In the genomic region with DNA sequence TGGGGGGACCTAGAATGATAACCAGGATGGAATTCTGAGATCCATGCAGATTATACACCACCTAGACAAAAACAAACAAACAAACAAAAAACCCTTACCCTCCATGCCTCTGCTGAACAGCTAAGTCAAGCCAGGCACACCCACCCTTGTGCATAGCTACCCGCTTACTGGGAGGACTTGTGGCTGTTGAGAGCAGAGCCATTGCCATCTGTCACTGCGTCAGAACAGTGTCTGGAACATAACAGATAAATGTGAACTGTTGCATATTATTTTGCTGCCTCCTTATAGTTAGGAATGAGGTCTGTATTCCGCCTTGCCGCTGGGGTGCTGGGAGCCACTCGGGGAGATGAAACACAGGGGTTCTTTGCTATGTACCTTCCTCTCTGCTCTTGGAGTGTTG, we compare ENCODE assay signal across 26 mouse cellular contexts.
DNase-seq lines count a peak whose midpoint lies in the region; ATAC-seq and TF ChIP-seq lines count a peak whose summit lies in the region.
"Had no signal": no experiment of that assay in that cellular context is flagged by ENCODE, and none has a peak within 500 bp of the region (broad histone marks: within the 10 kb centered on the region; RNA-seq: fewer than 3 reads in every experiment).

No protein-coding gene starts in this region.

- no peak overlapping the region for H3K4me2 ChIP-seq in forebrain, embryonic 14.5 days (ENCODE audit: low read length)
- no peak overlapping the region for H3K4me2 ChIP-seq in forebrain, embryonic 16.5 days (ENCODE audit: low read length)
- 0 out of 2 replicates have a peak overlapping the region, but pooled peaks have one; percentile 0 for H3K4me2 ChIP-seq in heart, embryonic 13.5 days
- no peak overlapping the region for H3K4me2 ChIP-seq in kidney, embryonic 15.5 days
- no peak overlapping the region for H3K4me2 ChIP-seq in stomach, embryonic 14.5 days (replicated peaks; ENCODE audit: low read depth, low read length)
- H3K4me2 ChIP-seq in stomach, postnatal 0 days (replicated peaks; ENCODE audit: low read depth): no peak overlapping the region
- H3K4me2 ChIP-seq: limb, embryonic 12.5 days; liver, embryonic 11.5 days; neural tube, embryonic 13.5 days had no signal

- H3K4me1 ChIP-seq in forebrain, embryonic 14.5 days (ENCODE audit: control insufficient read depth, insufficient read depth, low read length): no peaks in the 10 kb centered on the region
- no peaks in the 10 kb centered on the region for H3K4me1 ChIP-seq in forebrain, embryonic 16.5 days (replicated peaks; ENCODE audit: control insufficient read depth, insufficient read depth, low read length)
- peaks cover 33% of the 10 kb centered on the region for H3K4me1 ChIP-seq in heart, embryonic 13.5 days
- H3K4me1 ChIP-seq in kidney, embryonic 15.5 days: peaks cover 22% of the 10 kb centered on the region
- H3K4me1 ChIP-seq in stomach, embryonic 14.5 days (ENCODE audit: control insufficient read depth, insufficient read depth, low read length): peaks cover 9% of the 10 kb centered on the region; the same call in 1 of the 2 replicates
- H3K4me1 ChIP-seq in stomach, postnatal 0 days (replicated peaks; ENCODE audit: control insufficient read depth, insufficient read depth): no peaks in the 10 kb centered on the region
- H3K4me1 ChIP-seq: neural tube, embryonic 13.5 days had no signal

- no peak overlapping the region for H3K9ac ChIP-seq in forebrain, embryonic 14.5 days (ENCODE audit: low read length)
- no peak overlapping the region for H3K9ac ChIP-seq in forebrain, embryonic 16.5 days (replicated peaks; ENCODE audit: low read depth, low read length)
- no peak overlapping the region for H3K9ac ChIP-seq in heart, embryonic 13.5 days
- H3K9ac ChIP-seq in kidney, embryonic 15.5 days: no peak overlapping the region
- H3K9ac ChIP-seq in stomach, embryonic 14.5 days (replicated peaks; ENCODE audit: low read depth, low read length): no peak overlapping the region
- no peak overlapping the region for H3K9ac ChIP-seq in stomach, postnatal 0 days (ENCODE audit: low read length)
- H3K9ac ChIP-seq: limb, embryonic 12.5 days; liver, postnatal 0 days; neural tube, embryonic 13.5 days had no signal

- peak; percentile 26; the same call in 1 of the 2 replicates for ATAC-seq in forebrain, embryonic 14.5 days
- ATAC-seq in forebrain, embryonic 16.5 days: no peak
- no peak for ATAC-seq in heart, embryonic 13.5 days (ENCODE audit: extremely low read depth, insufficient number of reproducible peaks, low FRiP score, low TSS enrichment)
- no peak for ATAC-seq in kidney, embryonic 15.5 days (replicated peaks; ENCODE audit: low FRiP score)
- no peak for ATAC-seq in stomach, embryonic 14.5 days (ENCODE audit: insufficient number of reproducible peaks, insufficient read depth, low FRiP score, low read depth)
- ATAC-seq in stomach, postnatal 0 days (ENCODE audit: low FRiP score, low TSS enrichment): no peak; the same call in 1 of the 2 replicates
- ATAC-seq: hindbrain, postnatal 0 days; liver, postnatal 0 days; lung, postnatal 0 days; midbrain, embryonic 16.5 days had no signal

- no peak overlapping the region for H3K4me3 ChIP-seq in forebrain, embryonic 14.5 days (ENCODE audit: low read depth, low read length)
- H3K4me3 ChIP-seq in forebrain, embryonic 16.5 days (replicated peaks; ENCODE audit: low read length): no peak overlapping the region
- no peak overlapping the region for H3K4me3 ChIP-seq in heart, embryonic 13.5 days
- no peak overlapping the region for H3K4me3 ChIP-seq in kidney, embryonic 15.5 days (replicated peaks)
- H3K4me3 ChIP-seq in stomach, embryonic 14.5 days (ENCODE audit: low read depth, low read length): no peak overlapping the region
- H3K4me3 ChIP-seq in stomach, postnatal 0 days (ENCODE audit: low read depth, low read length): no peak overlapping the region
- H3K4me3 ChIP-seq: embryonic facial prominence, embryonic 10.5 days; limb, embryonic 12.5 days; myocyte; neural tube, embryonic 13.5 days had no signal

- H3K36me3 ChIP-seq in forebrain, embryonic 14.5 days (ENCODE audit: control insufficient read depth, insufficient read depth, low read length): no peaks in the 10 kb centered on the region
- H3K36me3 ChIP-seq in forebrain, embryonic 16.5 days (ENCODE audit: control insufficient read depth, insufficient read depth): no peaks in the 10 kb centered on the region
- peaks cover 15% of the 10 kb centered on the region; the same call in 1 of the 2 replicates for H3K36me3 ChIP-seq in heart, embryonic 13.5 days
- H3K36me3 ChIP-seq in kidney, embryonic 15.5 days: 0 out of 2 replicates have a peak, but pooled peaks cover 4% of the 10 kb centered on the region
- no peaks in the 10 kb centered on the region for H3K36me3 ChIP-seq in stomach, embryonic 14.5 days (ENCODE audit: control insufficient read depth, insufficient read depth, low read length)
- no peaks in the 10 kb centered on the region for H3K36me3 ChIP-seq in stomach, postnatal 0 days (ENCODE audit: control insufficient read depth, insufficient read depth, low read length)
- H3K36me3 ChIP-seq: neural tube, embryonic 13.5 days had no signal

- WGBS in forebrain, embryonic 14.5 days: 90% methylated on average over 5 of the region's 5 CpGs
- 88% methylated on average over 5 of the region's 5 CpGs for WGBS in forebrain, embryonic 16.5 days
- WGBS in heart, embryonic 13.5 days: 48% methylated on average over 5 of the region's 5 CpGs
- WGBS in kidney, embryonic 15.5 days: 88% methylated on average over 5 of the region's 5 CpGs
- 68% methylated on average over 5 of the region's 5 CpGs for WGBS in stomach, embryonic 14.5 days
- 73% methylated on average over 5 of the region's 5 CpGs for WGBS in stomach, postnatal 0 days

- no peak for TF ChIP-seq EP300 in stomach, postnatal 0 days (optimal IDR thresholded peaks at IDR 0.05)

- intact Hi-C loops in heart, postnatal 25 days (cut with DNase I): no loop called here

- no peaks in the 10 kb centered on the region for H3K9me3 ChIP-seq in forebrain, embryonic 14.5 days (replicated peaks; ENCODE audit: control insufficient read depth, low read length)
- no peaks in the 10 kb centered on the region for H3K9me3 ChIP-seq in forebrain, embryonic 16.5 days (ENCODE audit: control insufficient read depth, low read length)
- H3K9me3 ChIP-seq in heart, embryonic 13.5 days: no peaks in the 10 kb centered on the region
- no peaks in the 10 kb centered on the region for H3K9me3 ChIP-seq in kidney, embryonic 15.5 days (replicated peaks)
- no peaks in the 10 kb centered on the region for H3K9me3 ChIP-seq in stomach, embryonic 14.5 days (ENCODE audit: control insufficient read depth, low read depth, low read length)
- H3K9me3 ChIP-seq in stomach, postnatal 0 days (ENCODE audit: control insufficient read depth, low read length): no peaks in the 10 kb centered on the region
- H3K9me3 ChIP-seq: neural tube, embryonic 13.5 days had no signal

- H3K27ac ChIP-seq in forebrain, embryonic 14.5 days (ENCODE audit: low read depth, low read length): no peak overlapping the region
- no peak overlapping the region for H3K27ac ChIP-seq in forebrain, embryonic 16.5 days (ENCODE audit: low read length)
- peak overlapping the region; percentile 80 for H3K27ac ChIP-seq in heart, embryonic 13.5 days (replicated peaks)
- peak overlapping the region; percentile 52; the same call in 1 of the 2 replicates for H3K27ac ChIP-seq in kidney, embryonic 15.5 days
- peak overlapping the region; percentile 2; the same call in 1 of the 2 replicates for H3K27ac ChIP-seq in stomach, embryonic 14.5 days (ENCODE audit: low read length)
- H3K27ac ChIP-seq in stomach, postnatal 0 days (replicated peaks): no peak overlapping the region
- H3K27ac ChIP-seq: embryonic facial prominence, embryonic 10.5 days; hindbrain, postnatal 0 days; kidney, postnatal 0 days; limb, embryonic 12.5 days; macrophage; neural tube, embryonic 13.5 days had no signal

- no peak for TF ChIP-seq CTCF in stomach, postnatal 0 days (IDR thresholded peaks at IDR 0.05; ENCODE audit: low read depth)

- DNase-seq in forebrain, embryonic 14.5 days (ENCODE audit: low spot score): peak; percentile 23
- no peak for DNase-seq in heart, postnatal 25 days (ENCODE audit: low spot score)
- no peak for DNase-seq in kidney, postnatal 25 days
- no peak for DNase-seq in stomach, postnatal 0 days (ENCODE audit: low spot score)
- DNase-seq: adrenal gland, postnatal 14 days; cerebellum, adult 9-10 months; kidney, adult 11 months; liver, postnatal 0 days; retina, postnatal 1 day; right cerebral cortex, postnatal 25 days; spleen, adult 18-20 months; thymus, postnatal 14 days had no signal

- no peaks in the 10 kb centered on the region for H3K27me3 ChIP-seq in forebrain, embryonic 14.5 days (replicated peaks; ENCODE audit: control insufficient read depth, insufficient read depth, low read length)
- H3K27me3 ChIP-seq in forebrain, embryonic 16.5 days (replicated peaks; ENCODE audit: control insufficient read depth, insufficient read depth, low read length): no peaks in the 10 kb centered on the region
- no peaks in the 10 kb centered on the region for H3K27me3 ChIP-seq in heart, embryonic 13.5 days (replicated peaks)
- no peaks in the 10 kb centered on the region for H3K27me3 ChIP-seq in kidney, embryonic 15.5 days
- H3K27me3 ChIP-seq in stomach, embryonic 14.5 days (ENCODE audit: control insufficient read depth, insufficient read depth, low read length): no peaks in the 10 kb centered on the region
- H3K27me3 ChIP-seq in stomach, postnatal 0 days (ENCODE audit: control insufficient read depth, insufficient read depth, low read length): no peaks in the 10 kb centered on the region
- H3K27me3 ChIP-seq: limb, embryonic 12.5 days; neural tube, embryonic 13.5 days had no signal

Comparison
In these comparisons a context has a peak if more than half of its experiments do, and no peak if none do; other contexts are left out.
1. H3K27ac ChIP-seq: peak in heart, embryonic 13.5 days (single experiment), kidney, embryonic 15.5 days (single experiment) and stomach, embryonic 14.5 days (single experiment); none in forebrain, embryonic 14.5 days (single experiment), forebrain, embryonic 16.5 days (single experiment) and stomach, postnatal 0 days (single experiment).